Mouse (Mus musculus) layer of hippocampus, adult 11-12 months (tissue): Measurements from ENCODE around the gene Lsamp.
A peak's percentile ranks its signal among the peaks of the same experiment; 100 is the strongest.

Experiments used
- DNase-seq: peaks from one replicate; pipeline ENCODE4 v3.0.0; 2022; ENCODE audit warnings: low spot score

Gene Lsamp

DNA sequence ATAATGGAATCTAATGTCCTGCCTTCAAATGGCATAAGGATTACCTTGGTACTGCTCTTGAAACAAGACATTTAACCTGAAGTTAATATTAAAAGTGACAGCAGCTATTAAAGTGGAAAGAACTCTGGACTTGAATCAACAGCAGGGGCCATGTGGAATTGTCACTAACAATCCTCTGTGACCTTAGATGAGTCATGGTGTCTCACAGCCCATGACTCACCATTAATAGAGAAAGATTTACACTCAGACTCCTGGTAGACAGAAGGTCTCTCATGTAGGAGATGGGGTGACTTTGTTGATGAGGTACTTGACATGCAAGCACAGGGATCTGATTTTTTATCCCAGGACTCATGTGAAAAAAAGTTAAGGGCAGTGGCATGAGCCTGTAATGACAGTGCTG lies 701.4 kb downstream of the Lsamp start:
- no peak for DNase-seq

DNA sequence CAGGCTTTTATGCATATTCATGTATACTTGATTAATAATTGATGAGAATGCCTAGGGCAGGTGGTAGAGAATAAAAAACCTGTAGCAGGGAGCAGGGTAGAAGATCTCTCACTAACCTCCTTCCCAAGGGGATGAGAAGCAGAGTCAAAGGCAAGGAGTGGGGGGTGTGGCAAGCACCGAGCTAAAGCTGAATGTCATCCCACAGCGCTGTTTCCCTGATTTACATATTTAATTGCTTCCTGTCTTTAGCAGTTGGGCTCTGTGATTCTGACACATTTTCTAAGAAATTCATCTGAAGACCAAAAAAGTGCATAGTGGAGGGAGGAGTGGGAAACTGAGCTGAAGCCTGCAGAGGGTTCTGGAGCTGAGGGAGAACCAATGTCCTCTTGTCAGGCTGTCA lies 708.1 kb downstream of the Lsamp start:
- no peak for DNase-seq

DNA sequence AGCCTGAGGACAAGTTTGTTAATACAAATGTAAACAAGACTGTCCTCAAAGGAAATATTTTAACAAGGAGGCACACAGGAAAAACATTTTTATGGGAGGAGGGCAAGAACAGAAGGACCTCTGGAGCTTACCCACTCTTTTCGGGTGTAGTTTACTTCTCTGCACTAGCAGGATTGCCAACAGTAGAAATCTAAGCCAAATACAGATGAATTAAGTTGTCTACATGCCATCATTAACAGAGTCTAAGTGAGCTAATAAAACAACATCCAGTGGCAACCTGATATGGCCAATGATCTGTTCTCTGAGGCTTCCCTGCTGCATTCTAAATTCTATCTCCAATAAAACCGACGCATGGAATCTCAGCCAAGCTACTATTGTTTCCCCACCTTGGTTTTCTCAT lies 713.1 kb downstream of the Lsamp start:
- DNase-seq: no peak

DNA sequence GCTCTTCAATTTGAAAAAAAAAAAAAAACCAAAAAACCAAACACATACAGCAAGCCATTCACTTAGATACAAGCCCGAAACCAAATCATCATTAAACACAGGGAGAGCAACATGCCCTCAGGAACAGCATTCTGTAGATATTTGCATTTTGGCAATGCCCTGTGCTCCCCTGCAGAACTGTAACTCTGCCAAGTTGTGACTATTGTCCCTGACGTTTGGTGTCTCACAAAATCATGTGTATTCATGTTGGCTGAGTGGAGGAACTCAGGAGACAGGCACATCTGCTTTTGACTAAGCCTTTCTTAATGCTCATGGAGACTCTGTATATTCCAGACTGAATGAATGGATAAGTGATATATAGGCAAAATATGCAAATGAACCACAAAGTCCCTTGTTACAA lies 724.4 kb downstream of the Lsamp start:
- DNase-seq: no peak

DNA sequence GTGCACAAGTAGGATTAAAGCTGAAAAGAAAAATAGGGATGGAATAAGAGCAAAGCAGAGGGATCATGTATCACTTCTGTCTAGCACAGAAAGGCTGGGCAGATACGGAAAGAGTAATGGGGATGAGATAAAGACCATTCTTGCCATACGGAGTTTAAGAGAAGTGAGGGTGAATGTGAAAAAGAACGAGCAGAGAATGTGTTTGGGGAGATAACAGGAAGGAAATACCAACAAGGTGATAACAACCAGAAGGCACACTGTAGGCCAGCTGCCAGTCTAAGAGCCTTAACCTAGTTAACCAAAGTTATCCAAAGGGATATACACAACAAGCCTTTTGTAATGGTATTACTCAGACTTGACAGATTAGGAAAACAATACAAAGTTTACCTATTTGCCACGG lies 725.4 kb downstream of the Lsamp start:
- no peak for DNase-seq

DNA sequence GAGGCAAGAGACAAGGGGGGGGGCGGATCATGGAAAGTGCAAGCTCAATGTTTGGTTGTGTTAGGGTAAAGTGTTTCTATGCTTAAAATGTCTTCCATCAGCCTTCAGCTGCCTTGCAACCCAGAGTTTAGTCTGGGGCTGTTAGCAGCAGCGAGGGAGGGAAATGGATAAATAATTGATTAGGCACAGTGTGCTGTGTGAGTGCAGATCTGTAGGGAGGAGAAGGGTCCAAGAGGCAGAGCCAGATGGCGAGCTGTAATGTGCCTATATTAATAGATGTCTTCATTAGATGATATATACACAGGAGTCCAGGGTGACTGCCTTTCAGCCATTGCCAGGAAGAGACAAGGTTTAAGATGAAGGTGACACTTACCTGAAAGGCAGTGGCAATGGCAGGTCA lies 725.9 kb downstream of the Lsamp start:
- DNase-seq: no peak

DNA sequence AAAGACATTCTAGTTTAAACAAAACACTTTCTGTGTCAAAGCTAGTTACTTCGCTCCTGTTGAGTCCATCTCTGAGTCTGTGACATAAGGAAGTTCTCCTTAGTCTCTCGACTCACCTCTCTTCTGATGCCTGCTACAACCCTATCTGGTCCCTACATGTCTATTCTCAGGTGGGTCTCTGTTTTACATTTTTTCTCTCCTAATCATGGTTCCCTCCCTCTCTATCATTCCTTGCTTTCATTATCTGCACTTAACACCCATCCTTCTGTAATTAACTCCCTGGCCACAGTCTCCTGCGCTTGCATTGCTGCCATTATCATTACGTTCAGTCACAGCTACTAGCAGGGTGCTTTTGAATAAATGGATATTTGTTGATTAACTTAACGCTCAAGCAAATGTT lies 726.3 kb downstream of the Lsamp start:
- no peak for DNase-seq

DNA sequence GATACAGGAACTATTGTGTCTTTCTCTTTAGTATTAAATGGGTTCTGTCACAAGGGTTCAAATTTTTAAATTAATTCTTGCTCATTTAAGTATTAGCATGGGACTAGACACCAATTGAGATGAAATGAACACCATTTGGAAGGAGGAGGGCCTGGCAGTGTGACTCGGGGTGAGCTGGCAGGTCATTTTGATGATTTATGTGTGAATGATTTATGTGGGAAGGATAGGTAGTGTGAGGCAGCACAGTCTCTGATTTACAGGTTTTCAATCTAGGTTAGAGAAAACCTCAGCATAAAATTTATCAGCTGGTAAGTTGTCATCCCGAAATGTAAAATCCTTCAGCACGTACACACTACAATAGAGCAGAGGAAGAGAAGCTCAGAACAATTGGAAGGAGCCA lies 729.6 kb downstream of the Lsamp start:
- no peak for DNase-seq

DNA sequence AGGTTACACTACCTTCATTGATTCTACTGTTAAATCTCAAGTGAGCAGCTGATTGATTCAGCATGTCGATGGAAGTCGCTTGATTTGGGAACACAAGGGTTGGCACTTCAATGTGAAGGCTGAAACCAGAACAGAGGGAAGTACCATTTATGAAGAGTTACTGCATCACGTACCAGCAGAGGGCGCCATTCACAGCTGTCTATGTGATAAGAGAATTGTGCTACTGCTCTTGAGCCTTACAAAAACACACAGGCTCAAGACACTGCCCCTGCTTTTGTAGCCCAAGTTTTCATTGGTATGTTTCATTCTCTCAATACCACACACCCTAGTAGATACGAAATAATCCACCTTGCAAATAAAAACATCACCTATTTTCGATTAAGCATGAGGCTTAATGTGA lies 754.9 kb downstream of the Lsamp start:
- peak; percentile 83 for DNase-seq

DNA sequence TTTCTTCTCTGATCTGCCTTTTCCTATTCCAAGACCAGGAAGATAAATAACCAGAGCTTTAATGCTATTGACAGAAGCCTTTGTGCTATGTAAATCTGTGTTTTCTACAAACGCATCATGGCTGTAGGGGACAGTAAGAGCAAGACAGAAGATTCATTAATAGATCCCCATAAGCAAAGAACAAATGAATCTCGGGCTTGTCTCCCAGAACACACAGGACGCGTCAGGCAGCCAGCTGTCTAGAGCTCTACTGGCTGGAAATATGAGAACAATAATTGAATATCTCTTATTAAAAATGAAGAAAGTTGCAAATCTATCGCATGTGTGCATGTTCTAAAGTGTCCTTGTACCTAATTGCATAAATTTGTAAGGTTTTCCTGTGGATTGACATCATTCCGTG lies 755.6 kb downstream of the Lsamp start:
- DNase-seq: peak; percentile 18

DNA sequence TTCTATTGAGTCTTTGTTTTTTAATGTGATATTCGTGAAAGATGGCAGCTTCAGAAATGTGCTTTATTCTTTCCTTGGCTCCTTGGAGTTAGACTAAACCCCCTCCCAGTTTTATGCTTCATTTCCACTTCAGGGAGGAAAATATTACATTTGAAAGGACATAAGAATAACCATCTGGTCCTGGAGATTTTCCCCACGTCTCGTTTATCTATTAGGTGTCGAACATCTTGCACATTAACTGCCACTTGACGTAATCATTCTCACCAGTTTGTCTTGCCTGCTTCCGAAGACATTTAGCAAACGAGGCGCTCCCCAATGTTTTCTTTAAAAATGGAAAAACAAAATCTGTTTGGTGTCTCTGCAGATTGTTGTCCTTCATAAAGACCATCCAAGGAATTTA lies 756.1 kb downstream of the Lsamp start:
- no peak for DNase-seq

DNA sequence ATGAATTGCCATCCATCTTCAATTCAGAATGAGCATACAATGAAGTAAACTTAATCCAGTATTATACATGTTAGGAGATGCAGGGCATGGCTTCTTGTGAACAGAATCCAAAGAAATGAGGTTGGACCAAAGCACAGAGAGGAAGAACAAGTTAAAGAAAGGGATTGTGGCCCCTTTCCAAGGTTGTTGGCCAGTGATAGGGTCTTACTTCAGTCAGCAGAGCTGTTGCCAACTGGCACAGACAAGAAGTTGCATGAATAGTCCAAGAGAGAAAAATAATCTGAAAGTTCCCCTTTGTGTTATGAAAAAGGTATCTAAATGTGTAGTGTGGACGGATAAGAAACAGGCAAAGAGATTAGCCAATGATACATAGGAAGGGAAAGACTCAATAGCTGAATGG lies 843.0 kb downstream of the Lsamp start:
- DNase-seq: no peak

DNA sequence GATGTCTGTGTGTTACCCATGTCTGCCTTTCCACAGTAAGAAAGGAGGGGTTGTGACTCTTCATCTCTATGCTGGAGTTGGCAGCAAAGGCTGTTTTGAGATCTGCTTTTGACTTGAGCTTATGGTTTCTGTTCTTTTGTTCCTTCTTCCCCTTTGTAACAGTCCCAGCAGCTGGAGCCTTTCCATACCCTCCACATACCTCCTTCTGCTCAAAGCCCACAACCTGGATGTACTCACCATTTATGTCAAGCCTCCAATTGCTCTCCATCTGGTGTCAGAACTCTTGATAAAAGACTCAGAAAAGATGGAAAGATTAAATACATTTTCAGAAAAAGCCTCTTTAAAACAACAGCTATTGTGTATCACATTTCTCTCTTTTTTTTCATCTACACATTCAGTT lies 847.4 kb downstream of the Lsamp start:
- DNase-seq: no peak

DNA sequence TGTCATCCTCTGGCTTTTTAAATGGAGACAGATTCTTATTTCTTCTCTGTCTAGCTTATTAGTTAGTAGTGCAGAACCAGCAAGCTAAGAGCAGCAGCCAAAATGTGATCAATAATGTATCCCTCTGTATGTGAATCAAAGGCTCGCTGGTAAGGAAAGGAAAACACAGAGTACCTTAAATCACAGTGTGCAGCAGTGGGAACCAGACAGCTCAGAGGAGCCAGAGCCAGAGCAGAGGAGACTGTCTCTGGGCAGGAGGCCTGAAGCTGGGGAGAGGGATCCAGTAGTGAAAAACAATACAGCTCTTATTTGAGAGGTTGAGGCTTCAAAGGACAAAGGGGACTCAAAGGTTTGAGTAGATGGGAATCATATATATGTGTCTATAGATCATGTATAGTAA lies 857.6 kb downstream of the Lsamp start:
- DNase-seq: no peak

DNA sequence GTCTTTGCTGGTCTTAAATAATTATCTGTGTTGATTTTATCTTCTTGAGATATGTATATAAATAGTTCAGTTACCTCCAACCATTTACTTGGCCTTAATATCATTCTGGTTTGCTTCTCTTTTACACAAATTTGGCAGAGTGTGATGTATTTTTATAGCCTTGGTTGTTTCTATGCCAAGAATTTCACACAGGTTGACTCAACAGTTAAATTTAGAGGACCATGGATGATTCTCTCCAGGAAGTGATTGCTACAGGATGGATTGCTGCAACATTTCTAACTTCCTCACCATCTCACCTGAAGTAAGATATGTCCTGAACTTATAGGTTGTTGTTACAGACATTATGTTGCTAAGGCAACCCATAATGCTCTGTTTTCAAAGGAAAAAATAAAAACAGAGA lies 882.6 kb downstream of the Lsamp start:
- DNase-seq: no peak

DNA sequence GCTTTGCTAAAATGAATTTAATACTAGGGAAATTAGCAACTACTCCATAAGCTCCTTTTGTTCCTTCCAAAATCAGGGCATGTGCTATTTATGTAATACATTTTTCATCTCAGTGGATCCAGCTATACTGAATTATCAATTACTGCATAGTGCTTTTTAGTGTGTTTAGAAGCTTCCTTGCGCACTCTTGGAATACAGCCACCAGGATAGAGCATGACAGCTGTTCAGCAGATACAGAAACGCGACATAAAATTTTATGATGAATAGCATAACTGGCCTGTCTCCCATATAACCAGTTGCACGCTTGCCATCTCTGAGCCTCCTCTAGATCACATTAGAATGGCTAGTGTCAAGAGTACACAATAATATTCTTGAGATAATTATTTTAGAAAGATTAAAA lies 894.1 kb downstream of the Lsamp start:
- DNase-seq: peak; percentile 28

DNA sequence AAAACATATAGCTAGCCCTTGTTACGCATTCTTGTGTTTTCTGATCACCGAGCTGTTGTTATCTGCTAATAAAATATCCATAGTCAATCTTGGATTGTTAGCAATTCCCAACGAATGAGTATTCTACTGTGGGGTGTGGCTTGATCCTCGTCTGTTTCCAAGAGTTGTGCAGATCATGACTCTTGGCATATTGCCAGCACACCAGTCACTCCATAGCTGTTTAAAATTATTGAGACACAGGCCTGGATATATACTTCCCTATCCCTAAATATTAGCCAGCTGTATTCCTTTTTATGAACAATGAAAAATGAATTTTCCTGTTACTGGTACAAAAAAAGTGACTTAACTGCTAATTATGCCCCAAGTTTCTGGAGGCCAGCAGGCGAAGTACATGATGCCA lies 897.8 kb downstream of the Lsamp start:
- DNase-seq: no peak

DNA sequence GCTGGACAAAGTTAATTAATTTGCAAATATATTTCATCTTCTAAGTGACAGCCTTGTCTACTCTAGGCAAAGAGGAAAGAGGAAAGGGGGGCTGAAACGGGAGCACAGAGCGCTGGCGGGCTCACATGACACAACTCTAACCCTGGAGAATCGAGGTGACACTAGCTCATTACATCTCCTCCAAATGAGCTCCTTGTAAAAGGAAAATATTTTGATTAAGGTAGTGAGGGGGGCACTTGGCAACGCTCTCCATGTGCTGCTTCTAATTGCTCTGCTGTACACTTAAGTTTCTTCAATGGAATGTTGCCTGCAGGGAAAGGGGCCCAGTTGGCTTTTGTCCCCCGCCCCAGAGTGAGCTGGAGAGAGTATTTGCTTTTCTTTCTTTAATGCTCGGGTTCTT lies 907.2 kb downstream of the Lsamp start:
- DNase-seq: no peak

DNA sequence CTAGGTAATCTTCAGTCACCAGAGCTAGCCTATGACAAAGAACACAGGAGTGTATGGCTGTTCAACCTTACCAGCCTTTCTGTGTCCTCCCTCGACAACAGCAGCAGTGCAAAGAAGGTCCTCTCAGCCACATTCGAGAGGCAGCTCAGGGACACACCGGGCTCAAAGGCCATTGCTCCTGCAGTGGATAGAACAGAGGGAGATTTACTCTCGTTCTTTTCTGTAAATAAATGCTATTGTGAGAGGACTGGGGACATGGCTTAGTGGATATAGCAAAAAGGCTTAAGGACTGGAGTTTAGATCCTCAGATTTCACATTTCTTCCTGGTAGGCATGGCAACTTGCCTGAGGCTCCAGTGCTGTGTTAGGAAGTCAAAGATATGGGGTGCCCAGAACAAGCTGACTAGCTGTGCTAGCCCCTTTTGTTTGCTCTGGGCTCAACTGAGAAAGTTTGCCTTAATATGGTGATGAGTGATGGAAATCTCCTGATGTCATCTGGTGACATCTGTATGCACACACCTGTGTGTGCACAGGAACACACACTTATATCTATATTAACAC lies 913.7 kb downstream of the Lsamp start:
- no peak for DNase-seq

DNA sequence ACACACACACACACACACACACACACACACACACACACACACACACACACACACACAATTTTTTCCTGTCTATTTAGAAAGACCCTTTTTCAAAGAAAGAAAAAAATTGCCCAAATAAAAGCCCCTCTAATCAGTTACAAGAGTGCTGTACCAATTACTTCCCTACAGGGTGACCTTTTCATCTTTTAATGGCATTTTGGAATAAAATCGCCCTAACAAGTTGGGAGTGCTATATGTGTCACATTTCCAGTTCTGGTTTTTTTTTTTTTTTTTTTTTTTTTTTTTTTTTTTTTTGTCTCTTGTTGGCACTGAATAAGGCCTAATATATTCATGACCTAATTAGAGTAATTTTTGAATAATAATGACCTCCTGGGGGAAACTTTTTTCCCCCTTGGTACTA lies 923.7 kb downstream of the Lsamp start:
- DNase-seq: no peak

DNA sequence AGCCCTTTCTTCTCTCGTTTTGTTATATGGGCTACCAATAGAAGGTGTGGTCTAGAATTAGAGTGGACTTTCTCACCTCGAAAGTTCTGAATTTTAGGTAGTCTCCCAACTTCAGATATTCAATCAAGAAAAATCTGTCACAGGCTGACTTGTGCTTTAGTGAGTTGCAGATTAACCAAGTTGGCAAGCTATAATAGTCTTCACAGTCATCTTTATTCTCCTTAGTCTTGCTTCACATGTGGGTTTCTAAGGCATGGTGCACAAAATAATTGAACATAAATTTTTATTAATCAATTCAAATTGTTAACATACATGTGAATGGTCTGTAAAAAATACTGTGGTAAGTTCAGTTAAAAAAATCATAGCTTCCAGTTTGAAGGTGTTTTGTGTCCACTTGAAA lies 930.0 kb downstream of the Lsamp start:
- DNase-seq: no peak

DNA sequence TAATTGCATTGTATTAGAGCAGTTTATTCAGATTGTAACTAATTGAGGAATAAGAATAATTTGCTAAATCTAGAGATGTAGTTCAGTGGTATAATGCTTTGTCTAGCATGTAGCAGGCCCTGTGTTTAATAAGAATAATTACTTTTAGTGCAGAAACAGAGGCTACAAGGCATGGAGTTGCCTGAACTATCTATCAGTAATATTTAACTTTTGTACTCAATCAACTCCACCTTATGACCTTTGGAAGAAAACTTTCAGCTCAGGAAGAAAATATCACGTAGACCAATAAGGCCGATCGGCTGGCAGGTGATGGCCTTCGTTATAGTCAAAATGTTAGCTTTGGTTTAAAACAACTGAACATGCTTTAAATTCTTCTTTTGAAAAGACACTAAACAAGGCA lies 946.4 kb downstream of the Lsamp start:
- DNase-seq: no peak

DNA sequence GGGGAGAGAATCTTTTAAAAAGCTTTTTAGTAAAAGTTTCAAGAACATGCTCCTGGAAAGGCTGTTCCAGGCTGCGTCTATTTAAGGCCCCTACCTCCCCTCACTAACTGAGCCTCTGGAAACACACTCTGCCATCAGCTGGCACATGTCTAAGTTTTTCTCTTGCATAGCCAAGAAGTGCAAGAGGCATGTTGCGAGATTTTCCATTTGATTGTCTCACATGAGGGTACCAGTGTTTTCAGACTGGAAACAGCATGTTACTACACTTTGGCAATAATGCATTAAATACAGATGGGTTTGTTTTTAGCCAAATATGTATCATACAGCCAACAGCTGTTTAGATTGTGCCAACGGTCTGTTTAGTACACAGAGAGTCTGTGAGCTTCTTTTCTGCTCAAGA lies 958.1 kb downstream of the Lsamp start:
- DNase-seq: no peak

DNA sequence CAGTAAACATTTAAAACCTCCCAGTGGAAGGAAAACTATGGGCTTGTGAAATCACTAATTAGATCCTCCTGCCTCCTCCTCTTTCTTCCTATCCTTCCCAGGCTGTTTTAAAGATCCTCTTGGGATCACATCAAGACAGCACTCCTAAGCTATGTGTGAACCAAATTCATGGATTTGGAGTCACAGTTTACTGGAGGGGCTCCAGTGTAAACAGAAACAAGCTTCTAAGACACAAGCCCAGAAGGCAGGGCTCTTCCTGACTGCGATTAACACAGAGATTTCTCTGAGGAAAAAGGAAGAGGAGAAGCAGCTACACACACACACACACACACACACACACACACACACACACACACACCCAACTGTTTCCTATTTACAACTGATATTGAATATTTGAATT lies 961.7 kb downstream of the Lsamp start:
- DNase-seq: no peak

DNA sequence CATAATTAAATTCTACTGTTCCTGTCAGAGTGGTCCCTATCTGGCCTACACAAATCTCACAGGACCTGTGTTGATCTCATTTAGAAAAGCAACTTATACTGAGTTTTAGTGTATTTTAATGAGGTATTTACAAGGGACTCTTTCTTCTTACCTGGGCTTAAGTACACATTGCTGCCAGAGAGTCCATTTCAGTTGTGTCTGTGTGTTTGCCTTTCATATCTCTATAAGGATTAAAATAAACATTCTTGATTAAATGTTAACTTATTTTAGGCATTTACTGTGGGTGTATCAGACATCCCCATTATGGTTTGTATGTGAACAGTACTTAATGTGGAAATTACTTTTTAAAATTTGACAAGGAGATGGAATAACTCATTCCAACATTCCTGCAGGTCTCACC lies 963.9 kb downstream of the Lsamp start:
- DNase-seq: no peak
